Mouse (Mus musculus) liver, embryonic 13.5 days (tissue): ENCODE measurements around the gene Notch1. TPM values are rescaled to one million over a fixed set of nuclear protein-coding genes. Genes with fewer than 3 reads are reported as not detected.

ENCODE experiments used
- ATAC-seq: fragments of 200-750 bp; cut with Nextera tagmentation; 2 replicates; pipeline ENCODE4 v1.8.0; 2017; ENCODE audit warnings: low read depth, mild to moderate bottlenecking, moderate number of reproducible peaks, moderate library complexity
- DNase-seq: peaks from one replicate; pipeline ENCODE4 v3.0.0; 2022
- H3K27ac ChIP-seq: fragments of 300-500 bp; sonication (generic); 2 replicates; pipeline ENCODE4 v1.5.1; 2015; ENCODE audit warnings: moderate library complexity, mild to moderate bottlenecking, inconsistent platforms
- H3K27me3 ChIP-seq: fragments of 300-500 bp; sonication (generic); 2 replicates; pipeline ENCODE4 v1.6.1; 2015; ENCODE audit warnings: mild to moderate bottlenecking, inconsistent platforms
- H3K36me3 ChIP-seq: fragments of 300-500 bp; sonication (generic); 2 replicates; pipeline ENCODE4 v1.6.1; 2015; ENCODE audit warnings: mild to moderate bottlenecking, inconsistent platforms
- H3K4me1 ChIP-seq: fragments of 300-500 bp; sonication (generic); replicated peaks from 2 replicates; pipeline ENCODE4 v1.6.1; 2015; ENCODE audit warnings: inconsistent platforms
- H3K4me2 ChIP-seq: fragments of 300-500 bp; sonication (generic); 2 replicates; pipeline ENCODE4 v1.6.1; 2015; ENCODE audit warnings: inconsistent platforms, mild to moderate bottlenecking, moderate library complexity
- H3K4me3 ChIP-seq: fragments of 300-500 bp; sonication (generic); replicated peaks from 2 replicates; pipeline ENCODE4 v1.5.1; 2015; ENCODE audit warnings: mild to moderate bottlenecking, inconsistent platforms
- H3K9ac ChIP-seq: fragments of 300-500 bp; sonication (generic); 2 replicates; pipeline ENCODE4 v1.6.1; 2015; ENCODE audit warnings: mild to moderate bottlenecking, inconsistent platforms
- H3K9me3 ChIP-seq: fragments of 300-500 bp; sonication (generic); replicated peaks from 2 replicates; pipeline ENCODE4 v1.6.1; 2016; ENCODE audit warnings: inconsistent platforms
- WGBS: fragments of 180-500 bp; shearing (Covaris S2); methylation state at CpG from one replicate; pipeline ENCODE4 v1.1.7; 2015; ENCODE audit not compliant: insufficient replicate concordance; 5-methylcytosine and 5-hydroxymethylcytosine counted together
- polyA plus RNA-seq: library from polyadenylated mRNA; unstranded; fragments of >200 nt; fragmentation: Nextera tagmentation; extraction: Ambion mirVana; gene quantifications from 2 replicates; pipeline ENCODE4 v1.2.1, GENCODE M21; 2015

The Notch1 gene
- polyA plus RNA-seq, 1 experiment from 2014 or later: 1.5 TPM

DNA sequence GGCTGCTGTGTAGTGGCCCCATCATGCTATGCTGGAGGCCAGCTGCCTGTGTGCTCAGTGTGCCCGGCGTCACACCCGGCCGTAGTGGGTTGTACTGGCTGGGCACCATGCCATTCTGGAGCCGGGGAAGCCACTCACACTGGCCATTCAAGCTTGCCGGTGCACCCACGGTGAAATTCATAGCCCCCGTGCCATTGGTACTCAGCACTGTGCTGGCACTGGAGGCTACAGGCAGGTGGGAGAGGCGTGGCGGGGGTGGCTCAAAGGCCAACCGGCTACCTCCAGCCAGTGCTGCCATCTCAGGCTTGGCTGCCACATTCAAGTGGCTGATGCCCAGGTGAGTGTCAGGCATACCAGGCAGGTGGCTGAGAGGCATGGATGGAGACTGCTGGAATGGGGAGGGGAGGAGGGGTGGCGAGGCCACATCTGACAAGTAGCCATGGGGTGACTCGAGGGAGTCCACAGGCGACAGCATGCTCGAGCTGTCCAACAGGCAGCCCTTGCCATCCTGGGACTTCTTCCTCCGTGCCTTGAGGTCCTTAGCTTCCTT is 56.3 kb downstream of the Notch1 start:
- Histone ChIP-seq H3K36me3 (peaks cover 51% of the 10 kb centered on the region), H3K4me1 (peaks cover 26% of the 10 kb centered on the region), H3K4me2 (no peak overlapping the region), H3K9ac (no peak overlapping the region), H3K9me3 (no peaks in the 10 kb centered on the region), H3K27ac (no peak overlapping the region), H3K4me3 (no peak overlapping the region), H3K27me3 (no peaks in the 10 kb centered on the region)
- ATAC-seq (no peak), DNase-seq (no peak)
- 85% methylated on average over 16 of the region's 16 CpGs for WGBS

DNA sequence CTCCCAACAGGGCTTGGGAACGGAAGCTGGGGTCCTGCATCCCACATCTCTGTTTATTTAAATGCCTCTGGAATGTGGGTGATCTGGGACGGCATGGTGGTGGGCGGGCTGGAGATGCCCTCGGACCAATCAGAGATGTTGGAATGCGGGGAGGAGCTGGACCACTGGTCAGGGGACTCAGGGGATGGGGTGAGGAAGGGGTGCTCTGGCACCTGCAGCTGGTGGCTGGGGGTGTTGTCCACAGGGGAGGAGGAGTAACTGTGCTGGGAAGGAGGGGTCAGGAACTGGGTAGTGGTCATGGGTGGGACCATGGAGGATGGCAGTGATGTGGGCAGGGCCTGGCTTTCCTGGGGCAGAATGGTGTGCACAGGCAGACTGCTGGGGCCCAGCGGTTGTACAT is 57.0 kb downstream of the Notch1 start:
- Histone ChIP-seq H3K4me3 (no peak overlapping the region), H3K27ac (no peak overlapping the region), H3K27me3 (no peaks in the 10 kb centered on the region), H3K9me3 (no peaks in the 10 kb centered on the region), H3K9ac (no peak overlapping the region), H3K4me1 (peaks cover 26% of the 10 kb centered on the region), H3K36me3 (peaks cover 45% of the 10 kb centered on the region), H3K4me2 (no peak overlapping the region)
- DNase-seq (no peak), ATAC-seq (no peak)
- WGBS: 64% methylated on average over 6 of the region's 6 CpGs

DNA sequence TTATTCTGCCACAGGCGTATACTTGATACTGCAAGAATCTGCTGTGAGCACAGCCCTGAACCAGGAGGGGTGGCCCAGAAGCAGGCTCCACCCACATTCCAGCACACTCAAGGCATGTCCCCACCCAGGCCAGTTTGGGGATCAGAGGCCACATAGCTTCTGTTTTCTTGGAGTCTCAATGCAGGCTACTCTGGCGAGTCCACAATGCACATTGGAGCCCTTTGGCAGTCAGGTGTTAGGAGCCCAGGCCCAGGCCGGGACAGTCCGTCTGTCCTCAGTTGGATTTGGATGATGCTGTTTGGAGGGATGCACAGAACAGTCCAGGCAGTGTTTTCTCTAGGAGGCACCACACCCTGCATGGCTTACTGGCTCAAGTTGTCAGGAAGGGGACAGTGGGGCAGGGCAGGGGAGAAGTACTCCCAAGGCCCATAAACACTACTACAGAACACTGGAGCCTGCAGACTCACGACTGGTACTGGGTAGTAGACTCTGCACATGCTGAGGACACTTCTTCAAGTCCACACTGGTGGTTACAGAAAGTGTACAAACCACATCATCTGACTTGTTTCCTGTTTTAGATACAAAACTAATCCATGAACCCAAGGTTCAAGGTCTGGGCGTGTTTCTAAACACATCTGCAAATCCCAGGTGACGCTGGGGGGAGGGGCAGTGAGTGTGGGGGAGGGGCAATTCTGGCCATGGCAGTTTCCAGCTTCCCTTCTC is 57.9 kb downstream of the Notch1 start:
- no peak overlapping the region for H3K4me2 ChIP-seq
- peaks cover 26% of the 10 kb centered on the region for H3K4me1 ChIP-seq
- ATAC-seq (peak; percentile 61), DNase-seq (no peak)
- no peaks in the 10 kb centered on the region for H3K27me3 ChIP-seq
- H3K9me3 ChIP-seq: no peaks in the 10 kb centered on the region
- peaks cover 38% of the 10 kb centered on the region for H3K36me3 ChIP-seq
- H3K9ac ChIP-seq: no peak overlapping the region
- H3K27ac ChIP-seq: peak overlapping the region; percentile 50; the same call in 1 of the 2 replicates
- 45% methylated on average over 7 of the region's 7 CpGs for WGBS
- no peak overlapping the region for H3K4me3 ChIP-seq

DNA sequence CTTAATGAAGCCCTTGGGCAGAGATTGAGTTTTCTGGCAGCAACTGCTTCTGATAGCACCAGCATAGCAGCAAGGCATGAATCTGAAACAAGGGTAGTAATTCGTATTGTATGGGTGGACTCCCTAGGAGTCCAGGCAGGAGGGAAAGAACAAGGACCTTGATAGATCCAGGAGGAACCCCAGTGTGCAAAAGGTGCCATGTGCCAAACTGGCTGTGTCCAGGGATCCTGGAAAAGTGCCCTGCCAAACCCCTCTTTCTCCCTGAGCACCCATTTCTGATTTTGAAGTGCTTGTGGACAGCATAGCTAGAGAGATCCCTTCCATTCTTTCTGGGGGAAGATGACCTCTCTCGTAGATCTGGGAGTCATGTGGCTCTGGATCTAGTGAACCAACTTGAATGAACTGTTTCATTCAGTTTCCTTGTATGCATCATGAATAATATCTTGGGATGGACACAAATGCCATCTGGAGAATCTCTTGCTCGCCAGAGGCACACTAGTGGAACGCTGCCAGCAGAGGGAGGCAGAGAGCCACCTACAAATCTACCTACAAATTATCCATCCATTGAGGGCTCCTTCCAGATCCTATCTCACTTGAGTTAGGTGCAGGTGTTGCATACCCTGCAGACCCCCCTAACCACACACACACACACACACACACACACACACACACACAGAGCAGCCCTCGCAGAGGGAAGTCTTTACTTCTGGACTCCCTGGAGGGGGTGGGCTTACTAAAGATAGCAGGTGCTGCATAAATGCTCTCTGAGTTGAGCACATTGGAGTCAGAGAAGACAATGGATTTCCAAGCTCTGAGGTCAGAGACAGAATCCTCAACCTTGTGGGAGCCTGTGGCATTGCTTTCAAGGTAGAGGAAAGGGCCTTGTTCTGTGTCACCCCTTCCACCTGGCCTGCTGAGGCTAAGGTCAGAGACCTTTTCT is 67.1 kb downstream of the Notch1 start:
- Histone ChIP-seq H3K9ac (no peak overlapping the region), H3K4me2 (no peak overlapping the region), H3K36me3 (no peaks in the 10 kb centered on the region), H3K4me3 (no peak overlapping the region), H3K27ac (no peak overlapping the region), H3K27me3 (no peaks in the 10 kb centered on the region), H3K9me3 (no peaks in the 10 kb centered on the region), H3K4me1 (peaks cover 29% of the 10 kb centered on the region)
- 22% methylated on average over 5 of the region's 5 CpGs for WGBS
- DNase-seq: peak; percentile 35
- ATAC-seq: no peak

DNA sequence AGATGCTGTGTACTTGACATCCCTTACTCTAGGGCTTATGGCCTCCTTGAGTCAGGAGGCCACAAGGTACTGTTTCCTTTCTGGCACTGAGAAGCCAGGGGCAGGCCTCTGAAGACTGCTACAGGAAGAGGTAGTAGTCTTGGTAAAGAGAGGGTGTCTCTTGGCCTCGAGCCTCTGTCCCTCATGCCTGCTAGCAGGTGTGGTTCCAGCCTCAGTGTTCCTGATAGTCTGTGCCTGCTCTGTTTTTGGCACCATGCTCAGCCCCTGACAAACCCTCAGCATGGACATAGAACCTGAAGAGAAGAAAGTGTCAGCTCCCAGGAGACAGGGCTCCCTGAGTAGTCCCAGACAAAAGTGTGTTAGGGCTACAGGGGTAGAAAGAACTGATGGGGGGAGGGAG is 69.0 kb downstream of the Notch1 start:
- H3K4me1 ChIP-seq: peaks cover 45% of the 10 kb centered on the region
- H3K27ac ChIP-seq: no peak overlapping the region
- peak overlapping the region; percentile 33 for H3K9ac ChIP-seq
- H3K4me3 ChIP-seq: no peak overlapping the region
- peak overlapping the region; percentile 98; the same call in 1 of the 2 replicates for H3K4me2 ChIP-seq
- H3K36me3 ChIP-seq: no peaks in the 10 kb centered on the region
- ATAC-seq (no peak), DNase-seq (no peak)
- H3K9me3 ChIP-seq: no peaks in the 10 kb centered on the region
- no peaks in the 10 kb centered on the region for H3K27me3 ChIP-seq
- 27% methylated on average over 1 of the region's 1 CpGs for WGBS

DNA sequence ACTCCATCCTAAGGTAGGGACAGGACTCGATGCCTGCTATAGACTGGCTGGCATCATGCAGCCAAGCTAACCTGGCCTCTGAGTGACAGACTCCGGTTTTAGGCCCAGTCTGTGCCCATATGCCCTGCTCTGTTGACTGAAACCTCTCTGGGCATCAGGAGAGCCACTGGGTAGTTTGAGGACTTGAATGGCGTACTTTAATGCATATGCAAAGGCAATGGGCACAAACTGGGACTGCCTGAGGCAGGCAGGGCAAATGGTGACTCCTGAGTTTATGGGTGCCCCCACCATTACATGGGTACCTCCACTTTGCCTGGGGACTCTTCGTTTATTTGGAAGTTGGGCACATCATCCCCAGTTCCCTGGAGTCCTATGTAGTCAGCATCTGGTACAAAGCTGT is 69.8 kb downstream of the Notch1 start:
- H3K9ac ChIP-seq: peak overlapping the region; percentile 81
- ATAC-seq: no peak
- peak overlapping the region; percentile 98 for H3K4me2 ChIP-seq
- peaks cover 3% of the 10 kb centered on the region for H3K36me3 ChIP-seq
- H3K9me3 ChIP-seq: no peaks in the 10 kb centered on the region
- no peak overlapping the region for H3K27ac ChIP-seq
- peak overlapping the region; percentile 88 for H3K4me3 ChIP-seq
- H3K27me3 ChIP-seq: no peaks in the 10 kb centered on the region
- no peak for DNase-seq
- peaks cover 45% of the 10 kb centered on the region for H3K4me1 ChIP-seq
- 74% methylated on average over 4 of the region's 4 CpGs for WGBS

DNA sequence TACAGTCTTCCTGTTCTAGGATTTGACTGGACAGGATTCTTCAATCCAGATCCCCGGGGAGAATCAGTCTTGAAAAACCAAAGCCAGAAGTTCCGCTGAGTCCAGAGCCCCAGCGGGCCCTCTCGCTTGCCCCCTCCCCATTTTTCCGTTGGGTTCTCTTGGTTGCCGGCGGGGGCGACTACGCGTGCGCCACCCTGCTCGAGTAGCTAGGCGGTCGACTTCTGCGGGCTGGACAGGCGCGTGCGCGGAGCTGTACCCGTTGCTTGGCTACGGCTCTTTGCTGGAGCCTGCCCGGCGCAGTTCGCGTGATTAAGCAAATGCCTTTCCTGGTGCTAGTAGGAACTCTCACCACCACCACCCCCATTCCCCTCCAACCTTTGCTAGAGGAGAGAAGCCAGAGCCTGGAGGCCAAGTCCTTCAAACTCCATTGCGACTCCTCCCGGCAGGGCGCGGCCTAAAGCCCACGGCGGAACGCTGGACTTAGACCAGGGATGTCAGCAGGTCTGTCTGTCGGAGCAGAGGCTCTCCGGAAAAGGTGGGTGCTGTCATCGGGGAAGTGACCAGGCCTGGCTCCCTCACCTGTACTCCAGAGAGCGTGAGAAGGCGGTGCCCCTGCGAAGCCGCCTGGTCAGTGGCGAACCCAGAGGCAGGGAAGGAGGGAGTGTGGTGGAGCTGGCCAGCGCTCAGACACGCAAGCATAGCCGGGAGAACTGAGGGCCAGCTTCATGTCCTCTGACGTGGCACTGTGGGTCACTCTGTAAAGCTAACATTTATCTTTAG is 70.6 kb downstream of the Notch1 start:
- Histone ChIP-seq H3K27ac (peak overlapping the region; percentile 86), H3K36me3 (peaks cover 11% of the 10 kb centered on the region), H3K27me3 (no peaks in the 10 kb centered on the region), H3K4me1 (peaks cover 45% of the 10 kb centered on the region), H3K4me2 (peak overlapping the region; percentile 98), H3K9ac (peak overlapping the region; percentile 81), H3K4me3 (peak overlapping the region; percentile 88), H3K9me3 (no peaks in the 10 kb centered on the region)
- WGBS: under 1% methylated on average over 44 of the region's 44 CpGs
- ATAC-seq (peak; percentile 83), DNase-seq (peak; percentile 89)

DNA sequence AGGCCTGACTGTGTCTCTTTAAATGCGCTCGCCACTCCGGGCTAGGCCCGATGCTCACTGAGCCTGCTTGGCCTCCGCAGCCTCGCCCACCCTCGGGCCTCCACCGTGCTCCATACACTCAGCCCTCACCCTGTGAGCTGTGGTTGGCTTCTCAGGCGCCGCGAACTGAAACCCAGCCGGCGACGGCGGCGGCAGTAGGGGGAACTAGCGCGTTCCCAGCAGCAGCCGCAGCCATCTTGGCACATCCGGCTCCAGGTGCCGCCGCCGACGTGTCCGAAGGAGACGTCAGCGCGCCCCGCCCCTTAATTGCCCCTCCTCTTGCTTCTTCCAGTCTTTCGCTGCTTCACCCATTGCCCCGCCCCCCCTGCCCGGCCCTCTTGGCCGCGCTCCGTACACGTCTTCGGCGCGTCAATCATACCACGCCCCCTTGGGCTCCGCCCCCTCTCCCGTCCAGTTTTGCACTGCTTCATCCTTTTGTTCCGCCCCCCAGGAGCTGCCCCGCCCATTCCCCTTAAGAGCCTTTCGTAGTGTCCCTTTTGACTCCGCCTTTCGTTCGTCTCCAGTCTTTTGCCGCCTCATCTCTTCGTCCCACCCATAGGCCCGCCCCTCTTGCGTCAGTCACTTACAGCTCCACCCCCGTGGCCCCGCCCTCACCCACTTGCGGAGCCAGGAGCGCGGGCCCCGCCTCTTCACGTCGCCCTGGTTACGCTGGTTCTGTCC is 71.4 kb downstream of the Notch1 start, which contains the start of gene Sec16a:
Sec16a (minus strand) TSS at position 271 of the 720 bp plus-strand sequence.
- Histone ChIP-seq H3K4me1 (peaks cover 42% of the 10 kb centered on the region), H3K36me3 (peaks cover 19% of the 10 kb centered on the region), H3K27ac (peak within 1 kb of the TSS; percentile 86), H3K27me3 (no peaks in the 10 kb centered on the region), H3K4me2 (peak within 1 kb of the TSS; percentile 98), H3K9ac (peak within 1 kb of the TSS; percentile 89), H3K4me3 (peak within 1 kb of the TSS; percentile 88), H3K9me3 (no peaks in the 10 kb centered on the region)
- WGBS: 1% methylated on average over 57 of the region's 61 CpGs
- ATAC-seq (peak; percentile 90), DNase-seq (peak; percentile 99)

DNA sequence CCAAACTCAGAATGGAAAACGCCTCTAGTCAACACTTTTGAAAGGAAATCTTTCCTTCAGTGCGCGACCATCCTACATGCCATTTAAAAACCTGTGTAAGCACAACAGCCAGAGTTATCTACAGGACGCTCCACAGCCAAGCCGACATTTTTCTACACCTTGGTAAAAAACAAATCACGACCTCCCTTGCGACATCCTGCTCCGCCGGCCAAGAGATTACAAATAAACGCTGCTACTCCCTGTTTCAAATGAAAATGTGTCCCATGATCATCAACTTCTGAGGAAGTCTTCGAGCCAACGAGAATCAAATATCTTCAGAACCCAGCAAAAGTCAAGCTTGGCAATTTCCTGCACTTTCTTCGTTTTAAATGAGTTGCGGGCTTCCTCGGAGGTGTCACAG is 72.1 kb downstream of the Notch1 start:
- Histone ChIP-seq H3K4me1 (peaks cover 42% of the 10 kb centered on the region), H3K27ac (peak overlapping the region; percentile 81), H3K9ac (peak overlapping the region; percentile 89), H3K9me3 (no peaks in the 10 kb centered on the region), H3K4me2 (peak overlapping the region; percentile 98), H3K36me3 (peaks cover 26% of the 10 kb centered on the region), H3K27me3 (no peaks in the 10 kb centered on the region), H3K4me3 (peak overlapping the region; percentile 88)
- DNase-seq: no peak
- ATAC-seq: no peak
- WGBS: 3% methylated on average over 15 of the region's 15 CpGs

DNA sequence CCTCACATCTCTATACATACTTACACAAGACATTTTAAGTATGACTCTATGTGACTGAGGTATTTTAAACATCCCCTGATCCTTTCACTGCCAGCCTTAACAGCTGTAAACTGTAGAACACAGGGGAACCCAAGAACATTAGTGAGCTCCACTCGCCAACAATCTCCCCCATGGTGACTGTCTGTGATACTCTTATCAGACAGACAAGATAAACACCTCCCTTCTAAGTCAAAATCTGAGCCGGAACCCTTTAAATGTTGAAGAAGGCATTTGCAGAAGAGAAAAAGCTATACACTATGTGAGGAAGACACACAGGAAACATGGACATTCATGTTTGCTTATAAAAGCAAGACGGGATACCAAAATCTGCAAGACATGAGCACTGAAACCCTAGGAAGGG is 72.6 kb downstream of the Notch1 start:
- H3K4me2 ChIP-seq: peak overlapping the region; percentile 98
- peaks cover 43% of the 10 kb centered on the region for H3K4me1 ChIP-seq
- H3K27me3 ChIP-seq: no peaks in the 10 kb centered on the region
- H3K9ac ChIP-seq: peak overlapping the region; percentile 89
- H3K4me3 ChIP-seq: peak overlapping the region; percentile 88
- ATAC-seq: no peak
- no peaks in the 10 kb centered on the region for H3K9me3 ChIP-seq
- no peak overlapping the region for H3K27ac ChIP-seq
- 16% methylated on average over 3 of the region's 3 CpGs for WGBS
- peaks cover 31% of the 10 kb centered on the region for H3K36me3 ChIP-seq
- no peak for DNase-seq
